Mouse (Mus musculus) left cerebral cortex, postnatal 4 days (tissue): ENCODE measurements at regions not wholly inside any gene's neighbourhood (a gene's known extent, or its start where the extent isn't known, plus 50 kb on each side); places are given as distances from the start of the nearest gene placed in this dataset.
"Not testable (repeated sequence)": the region's sequence is repeated elsewhere in the genome, so short reads cannot be mapped to it uniquely, and the experiment has no call there.

Source experiments
- DNase-seq: peaks from one replicate; pipeline ENCODE4 v3.0.0-alpha.2; 2022
- intact Hi-C: fragments of 180-260 bp; cut with DNase I; formaldehyde crosslinking; loops from one replicate; pipeline ENCODE4 v1.15.1; 2025

DNA sequence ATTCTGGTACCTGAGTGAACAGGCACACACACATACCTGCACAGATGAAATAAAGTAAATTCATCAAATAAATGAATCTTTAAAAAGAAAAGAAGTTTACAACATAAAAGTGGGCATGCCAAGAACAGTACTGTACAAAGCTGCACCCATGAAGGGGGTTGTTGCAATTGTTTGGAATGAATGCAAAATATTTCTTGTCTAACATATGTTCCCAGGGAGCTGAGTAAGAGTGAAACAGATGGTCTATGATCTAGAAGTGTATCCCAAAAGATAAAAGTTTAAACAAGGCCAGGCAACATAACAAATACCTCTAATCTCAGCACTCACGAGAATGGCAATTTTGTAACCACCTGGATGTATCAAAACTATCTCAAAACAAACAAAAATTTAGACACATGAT, 1685.5 kb upstream of the Dsel start:
- DNase-seq = no peak
- intact Hi-C loops = no loop called here

DNA sequence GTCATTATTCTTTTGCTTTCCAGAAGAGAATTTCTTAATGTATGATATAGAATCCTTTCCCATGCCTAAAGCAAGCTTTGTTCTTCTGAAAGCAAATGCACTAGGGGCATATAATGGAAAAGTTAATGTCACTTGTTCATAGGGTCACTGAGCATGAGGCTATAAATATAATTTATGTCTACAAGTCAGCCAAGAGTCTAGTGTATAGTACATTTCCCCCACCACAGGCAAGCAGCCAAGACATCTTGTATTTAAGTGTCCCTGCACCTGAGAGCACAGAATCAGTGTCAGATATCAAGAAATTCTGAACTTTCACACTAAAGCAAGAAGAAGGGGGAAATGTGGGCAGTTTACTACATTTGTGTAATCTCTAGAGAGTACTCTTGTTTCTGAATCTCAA, 1675.3 kb upstream of the Dsel start:
- intact Hi-C loops = no loop called here
- no peak for DNase-seq

DNA sequence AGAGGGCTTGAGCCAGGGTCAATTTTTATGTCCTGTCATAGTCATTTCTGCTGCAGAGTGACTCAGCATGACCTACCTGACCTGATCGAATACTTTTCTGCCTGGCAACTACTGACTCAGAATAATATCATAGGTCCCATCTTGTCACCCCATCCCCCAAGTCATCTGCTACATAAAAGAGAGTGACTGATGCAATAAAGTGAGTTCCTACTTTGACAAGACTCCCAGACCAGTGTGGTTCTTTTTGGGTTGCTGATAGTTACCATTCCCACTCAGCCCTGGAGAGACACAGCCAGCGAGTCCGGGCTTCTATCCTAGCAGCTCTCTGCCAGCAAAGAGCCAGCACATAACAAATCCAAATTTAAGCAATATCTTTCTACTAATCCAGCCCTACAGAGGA, 1665.8 kb upstream of the Dsel start:
- intact Hi-C loops = no loop called here
- no peak for DNase-seq

DNA sequence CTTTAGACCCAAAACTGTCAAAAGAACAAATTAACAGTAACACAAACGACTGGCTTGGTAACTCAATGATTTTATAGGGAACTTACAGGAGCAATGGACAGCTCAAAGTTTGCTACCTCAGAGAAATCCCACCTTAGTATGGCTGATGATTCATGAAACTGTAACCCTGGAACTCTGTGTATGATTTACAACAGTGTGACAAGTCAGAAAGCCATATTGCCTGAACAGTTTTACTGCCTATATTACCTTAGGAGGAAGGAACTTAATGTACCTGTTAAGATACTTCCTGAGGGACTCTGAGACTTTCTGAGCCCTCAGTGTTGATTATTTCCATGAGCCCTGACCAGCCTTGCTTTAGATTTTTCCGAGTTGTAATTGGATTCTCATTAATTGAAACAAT, 1631.3 kb upstream of the Dsel start:
- DNase-seq = no peak
- intact Hi-C loops = no loop called here

DNA sequence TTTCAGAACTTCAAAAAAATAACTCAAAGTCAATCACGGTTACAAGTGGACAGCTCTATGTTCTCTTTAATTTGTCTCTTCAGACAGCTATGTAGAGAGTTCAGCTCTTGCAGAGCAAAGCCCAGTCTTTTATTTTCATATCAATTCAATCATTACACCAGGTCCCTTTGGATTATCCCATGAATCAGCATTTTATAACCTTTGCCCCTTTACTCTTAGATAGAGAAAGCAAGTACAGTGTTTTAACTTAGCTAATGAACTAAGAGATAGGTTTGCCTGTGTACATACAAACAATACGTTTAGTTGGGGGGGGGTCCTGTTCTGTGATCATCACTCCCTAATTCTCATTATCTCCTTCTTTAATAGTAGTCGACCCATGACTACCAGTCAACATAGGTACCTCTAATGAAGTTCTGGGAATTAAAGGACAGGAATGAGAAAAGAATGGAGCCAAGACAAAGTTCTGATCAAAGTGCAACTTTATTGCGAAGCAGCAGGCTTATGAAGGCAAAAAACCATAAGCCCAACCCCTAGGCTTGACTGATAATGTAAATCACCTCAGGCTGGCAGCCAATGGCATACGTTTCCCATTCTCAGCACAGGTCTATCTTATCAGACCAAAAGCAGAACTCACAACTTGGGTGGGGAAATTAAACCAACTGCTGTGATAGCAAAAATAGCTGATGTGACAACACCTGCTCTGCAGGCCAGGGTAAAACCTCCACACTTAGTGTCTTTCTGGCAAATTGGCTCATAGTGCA, 1625.7 kb upstream of the Dsel start:
- intact Hi-C loops = no loop called here

DNA sequence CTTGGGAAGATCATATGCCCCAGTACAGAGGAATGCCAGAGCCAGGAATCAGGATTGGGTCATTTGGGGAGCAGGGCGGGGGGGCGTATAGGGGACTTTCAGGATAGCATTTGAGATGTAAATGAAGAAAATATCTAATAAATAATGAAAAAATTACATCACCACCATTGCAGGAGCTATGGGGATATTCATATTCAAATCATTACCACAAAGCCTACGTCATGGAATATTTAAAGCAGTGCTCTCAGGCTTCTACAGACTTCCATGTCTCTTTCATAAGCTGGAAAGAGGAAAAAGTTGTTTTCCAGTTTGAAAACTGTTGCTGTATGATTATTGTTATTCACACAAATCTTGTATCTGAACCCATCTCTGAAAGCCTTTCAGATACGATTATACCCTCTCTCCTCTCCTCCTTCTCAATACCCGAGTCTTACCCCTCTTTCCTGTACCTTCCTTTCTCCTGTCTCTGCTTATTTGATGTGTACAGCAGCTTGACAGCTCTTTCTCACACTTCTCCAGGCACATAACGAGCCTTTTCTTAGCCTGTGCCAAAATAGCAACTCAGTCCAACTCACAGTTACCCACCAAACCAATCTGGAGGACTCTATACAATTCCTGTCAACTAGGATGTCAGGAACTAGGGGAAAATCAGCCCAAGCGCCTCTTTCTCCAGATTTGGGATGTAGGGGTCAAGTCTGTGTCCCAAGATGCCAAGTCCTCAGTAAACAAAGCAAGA, 1592.0 kb upstream of the Dsel start:
- intact Hi-C loops = no loop called here
- no peak for DNase-seq

More for the DNA sequence above, 1625.7 kb upstream of the Dsel start:
- no peak for DNase-seq

GRCm38 (mm10) chr1:113433701-113434100, 1569.0 kb upstream of the Dsel start:
- intact Hi-C loops = no loop called here
- DNase-seq = no peak

GRCm38 (mm10) chr1:113431266-113431665, 1566.5 kb upstream of the Dsel start:
- DNase-seq = peak; percentile 56
- intact Hi-C loops = no loop called here

- intact Hi-C loops = no loop called here
- peak; percentile 68 for DNase-seq
These were observed 1548.1 kb upstream of the Dsel start for GRCm38 (mm10) chr1:113412858-113413257.

DNA sequence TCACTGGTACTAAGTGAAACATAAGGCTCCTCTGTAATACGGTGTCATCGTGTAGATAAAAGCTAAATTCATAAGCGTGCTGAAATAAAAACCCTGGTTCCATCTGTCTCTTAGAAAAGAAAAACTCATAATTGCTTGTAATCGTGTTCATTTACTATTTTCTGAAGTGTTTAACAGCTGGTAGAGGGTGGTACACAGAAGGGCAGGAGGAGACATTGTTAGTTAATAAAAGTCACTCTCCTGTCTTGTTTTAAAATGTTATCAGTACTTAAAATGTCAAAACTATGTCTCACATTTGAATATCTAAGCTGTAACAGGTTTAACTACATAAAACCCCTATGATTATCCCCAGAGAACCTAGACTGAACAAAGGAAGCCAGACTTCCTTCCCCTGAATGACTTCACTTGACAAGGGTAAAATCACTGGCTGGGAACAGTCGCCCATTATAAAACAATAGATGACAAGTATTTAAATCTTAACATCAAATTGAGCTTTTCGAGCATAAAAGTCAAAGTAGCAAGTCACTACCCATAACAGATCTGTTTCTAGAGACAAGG, 1530.6 kb upstream of the Dsel start:
- DNase-seq = no peak
- intact Hi-C loops = no loop called here

GRCm38 (mm10) chr1:113394326-113394725, 1529.6 kb upstream of the Dsel start:
- intact Hi-C loops = not testable (repeated sequence)

DNA sequence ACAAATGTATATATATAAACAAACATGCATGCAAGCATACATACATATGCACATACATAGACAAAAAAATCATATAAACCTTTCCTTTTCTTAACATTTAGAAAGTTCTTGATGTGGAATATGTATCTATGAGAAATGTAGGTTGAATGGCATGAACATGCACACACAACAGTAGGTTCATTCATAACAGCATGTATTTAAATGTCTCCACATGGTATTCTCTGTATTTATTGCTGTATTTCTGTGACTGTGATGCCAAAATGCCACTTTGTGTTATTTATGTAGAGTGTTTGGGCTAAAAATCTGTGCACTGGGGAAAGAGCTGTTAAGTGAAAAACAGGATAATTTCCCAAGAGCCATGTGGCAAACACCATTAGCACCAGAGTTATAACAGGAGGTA, 1528.2 kb upstream of the Dsel start:
- intact Hi-C loops = no loop called here
- DNase-seq = no peak

More at GRCm38 (mm10) chr1:113394326-113394725, 1529.6 kb upstream of the Dsel start:
- DNase-seq = not testable (repeated sequence)

GRCm38 (mm10) chr1:113389920-113390319, 1525.2 kb upstream of the Dsel start:
- DNase-seq = no peak
- intact Hi-C loops = no loop called here

GRCm38 (mm10) chr1:113384888-113385430, 1520.2 kb upstream of the Dsel start:
- intact Hi-C loops = no loop called here
- DNase-seq = no peak

GRCm38 (mm10) chr1:113383717-113384116, 1519.0 kb upstream of the Dsel start:
- intact Hi-C loops = no loop called here
- DNase-seq = no peak

DNA sequence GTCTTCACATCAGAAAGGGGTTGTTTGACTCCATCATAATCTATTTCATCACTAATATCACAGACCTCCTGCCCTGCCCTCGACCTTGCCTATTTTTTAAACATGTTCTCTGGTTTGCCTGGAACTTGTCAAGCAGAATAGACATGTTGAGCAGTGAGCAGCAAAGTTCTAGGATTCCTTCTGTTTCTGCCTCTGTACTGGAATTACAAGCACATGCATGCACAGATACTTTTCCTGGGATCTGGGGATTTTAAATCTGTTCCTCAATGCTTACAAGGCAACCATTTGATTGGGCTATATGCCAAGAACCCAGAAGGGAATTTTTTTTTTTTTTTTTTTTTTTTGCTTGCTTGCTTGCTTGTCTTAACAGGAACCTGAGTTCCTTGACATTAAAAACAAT, 1508.0 kb upstream of the Dsel start:
- no peak for DNase-seq
- intact Hi-C loops = no loop called here

DNA sequence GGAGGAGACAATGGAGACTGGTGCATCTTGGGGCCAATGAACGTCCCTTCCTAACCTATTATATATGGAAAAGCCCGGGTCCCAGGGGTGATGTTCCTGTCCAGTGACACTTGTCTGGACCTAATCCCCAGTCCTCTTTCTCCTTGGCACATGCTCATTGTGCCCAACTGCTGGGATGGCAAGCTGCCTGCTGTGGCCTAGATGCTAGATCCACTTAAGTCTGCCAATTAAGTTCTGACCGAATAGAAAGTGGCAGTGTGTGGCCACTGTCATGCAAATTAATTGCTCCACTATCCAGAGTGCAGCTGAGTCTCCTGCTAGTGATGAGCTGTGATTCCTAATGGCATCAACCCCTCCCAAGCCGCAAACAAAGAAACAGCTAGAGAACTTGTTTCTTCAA, 1493.5 kb upstream of the Dsel start:
- peak; percentile 91 for DNase-seq

GRCm38 (mm10) chr1:113308037-113308436, 1443.3 kb upstream of the Dsel start:
- no peak for DNase-seq
- intact Hi-C loops = no loop called here

More for the DNA sequence above, 1493.5 kb upstream of the Dsel start:
- intact Hi-C loops = no loop called here

- intact Hi-C loops = no loop called here
- peak; percentile 30 for DNase-seq
These were observed 1433.1 kb upstream of the Dsel start for GRCm38 (mm10) chr1:113297807-113298206.

DNA sequence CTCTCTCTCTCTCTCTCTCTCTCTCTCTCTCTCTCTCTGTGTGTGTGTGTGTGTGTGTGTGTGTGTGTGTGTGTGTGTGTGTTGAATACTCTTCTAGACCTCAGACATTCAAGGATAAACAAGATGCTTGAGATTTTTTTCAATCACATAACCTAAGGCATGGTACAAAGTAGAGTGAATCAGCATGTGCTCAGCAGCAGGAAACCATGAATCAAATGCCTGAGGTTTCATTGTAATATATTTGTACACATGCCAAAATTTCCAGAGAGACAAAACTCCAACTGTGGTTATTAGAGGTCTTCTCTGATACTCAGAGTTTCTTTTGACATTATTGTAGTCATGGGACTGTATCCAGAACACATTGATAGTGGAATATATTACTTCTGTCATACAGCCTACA, 1423.5 kb upstream of the Dsel start:
- intact Hi-C loops = no loop called here
- no peak for DNase-seq

DNA sequence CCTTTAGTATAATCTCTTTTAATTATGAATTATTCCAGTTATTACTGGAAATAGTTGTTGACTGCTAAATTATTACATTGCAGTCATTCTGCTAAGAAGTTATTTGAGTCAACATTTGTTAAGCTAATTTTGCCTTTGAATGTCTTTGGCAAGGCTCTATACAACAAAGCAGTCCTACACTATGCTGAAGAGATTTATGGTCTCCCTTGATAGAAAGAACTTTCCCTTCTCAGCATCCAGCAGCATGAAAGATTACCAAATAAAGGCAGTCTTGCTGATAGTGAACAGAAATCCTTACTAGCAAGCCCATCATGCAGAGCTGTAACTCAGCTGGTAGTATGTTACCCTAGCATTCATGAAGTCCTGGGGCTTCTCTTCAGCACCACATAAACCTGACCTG, 1419.4 kb upstream of the Dsel start:
- no peak for DNase-seq
- intact Hi-C loops = no loop called here

DNA sequence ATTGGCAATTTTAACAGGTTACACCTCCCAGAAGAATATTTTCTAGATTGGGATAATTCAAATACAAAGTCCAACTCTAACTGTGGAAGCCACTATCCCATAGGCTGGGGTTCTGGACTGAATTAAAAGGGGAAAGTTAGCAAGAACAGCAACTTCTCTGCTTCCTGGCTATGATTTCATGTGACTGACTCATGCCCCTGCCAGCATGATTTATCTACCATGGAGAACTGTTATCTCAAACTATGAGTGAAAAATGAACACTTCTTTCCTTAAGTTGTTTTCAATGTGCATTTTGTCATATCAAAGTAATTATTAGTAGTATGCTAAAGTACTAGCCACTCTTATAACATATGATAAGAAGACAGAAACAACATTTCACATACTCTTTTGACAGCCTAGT, 1394.7 kb upstream of the Dsel start:
- DNase-seq = no peak
- intact Hi-C loops = no loop called here
